Mouse (Mus musculus) ES-E14 (cell line): ENCODE measurements around the gene Serpina3b.

Experiments used
- CHD2 ChIP-seq: IDR thresholded peaks from 2 replicates; pipeline ENCODE4 v1.6.1; 2014; ENCODE audit warnings: mild to moderate bottlenecking, low read depth, low read length, inconsistent platforms
- HCFC1 ChIP-seq: IDR thresholded peaks from 2 replicates; pipeline ENCODE4 v1.6.1; 2012; ENCODE audit warnings: low read length, inconsistent platforms, borderline replicate concordance; ENCODE audit not compliant: insufficient read depth
- MAFK ChIP-seq: IDR thresholded peaks from 2 replicates; pipeline ENCODE4 v1.6.1; 2014; ENCODE audit warnings: mild to moderate bottlenecking, low read depth, low read length, inconsistent platforms; ENCODE audit not compliant: insufficient read depth

DNA sequence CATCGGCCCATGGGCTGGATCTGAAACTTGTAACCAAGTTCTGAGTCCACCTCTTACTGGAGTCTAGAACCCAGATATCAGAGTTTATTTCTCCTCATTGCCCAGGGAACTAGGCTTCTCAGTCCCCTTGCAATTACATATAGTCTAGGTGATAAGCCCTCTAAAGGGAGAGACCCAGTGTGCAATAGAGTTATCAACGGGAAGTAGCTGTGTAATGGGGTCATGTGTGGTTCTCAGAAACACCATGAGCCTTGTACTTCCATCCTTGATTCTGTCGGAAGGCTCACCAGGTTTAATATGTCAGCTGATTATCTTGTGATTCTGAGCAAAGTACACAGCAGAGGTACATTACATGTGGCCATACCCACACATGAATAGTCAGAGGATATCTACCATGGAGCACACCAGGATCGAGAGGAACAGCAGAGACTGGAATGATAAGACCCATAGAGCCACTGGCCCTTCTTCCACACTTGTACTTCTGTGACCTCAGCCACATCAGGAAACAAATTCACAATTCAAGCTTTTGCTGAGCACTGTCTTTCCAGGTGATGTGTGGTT lies 12.8 kb downstream of the Serpina3b start:
- TF ChIP-seq MAFK (no peak), CHD2 (no peak), HCFC1 (no peak)
